Mouse (Mus musculus) CH12F3 (cell line): ENCODE results near the gene Gm21637.
"Not testable (repeated sequence)": the region's sequence is repeated elsewhere in the genome, so short reads cannot be mapped to it uniquely, and the experiment has no call there.

ENCODE experiments used
- in situ Hi-C: fragments of 300-500 bp; cut with MboI; formaldehyde crosslinking; loops from 2 replicates; pipeline ENCODE4 v1.14.3; 2020; ENCODE audit warnings: low sequenced_read_pairs

The Gm21637 gene

DNA sequence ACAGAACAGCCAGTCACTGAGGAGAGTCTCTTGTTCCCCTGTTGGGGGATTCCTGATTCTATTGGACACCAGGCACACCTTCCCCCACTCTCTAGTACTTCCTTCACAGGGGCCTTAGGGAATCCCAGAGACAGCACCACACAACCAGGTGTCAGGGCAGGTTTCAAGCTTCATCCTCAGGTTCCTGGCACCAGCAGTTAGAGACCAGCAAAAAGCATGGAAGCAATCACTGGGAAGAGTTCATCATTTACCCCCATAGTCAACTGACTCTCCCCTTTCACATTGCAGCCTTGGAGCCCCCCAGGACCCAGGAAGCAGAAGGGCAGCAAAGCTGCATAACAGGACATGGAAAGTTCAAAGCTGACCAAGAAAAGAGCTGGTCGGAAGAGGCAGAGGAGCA lies at the start of gene Gm21637:
Gm21637 (plus strand) TSS at position 301 of the 400 bp plus-strand sequence.
- in situ Hi-C loops: not testable (repeated sequence)
